Mouse (Mus musculus) fibroblast of lung, adult 2 months (primary cell): ENCODE results near the gene Cmc2.

Source experiments
- DNase-seq: peaks from one replicate; pipeline ENCODE4 v3.0.0-alpha.2; 2011; ENCODE audit warnings: low read depth

Cmc2 gene

DNA sequence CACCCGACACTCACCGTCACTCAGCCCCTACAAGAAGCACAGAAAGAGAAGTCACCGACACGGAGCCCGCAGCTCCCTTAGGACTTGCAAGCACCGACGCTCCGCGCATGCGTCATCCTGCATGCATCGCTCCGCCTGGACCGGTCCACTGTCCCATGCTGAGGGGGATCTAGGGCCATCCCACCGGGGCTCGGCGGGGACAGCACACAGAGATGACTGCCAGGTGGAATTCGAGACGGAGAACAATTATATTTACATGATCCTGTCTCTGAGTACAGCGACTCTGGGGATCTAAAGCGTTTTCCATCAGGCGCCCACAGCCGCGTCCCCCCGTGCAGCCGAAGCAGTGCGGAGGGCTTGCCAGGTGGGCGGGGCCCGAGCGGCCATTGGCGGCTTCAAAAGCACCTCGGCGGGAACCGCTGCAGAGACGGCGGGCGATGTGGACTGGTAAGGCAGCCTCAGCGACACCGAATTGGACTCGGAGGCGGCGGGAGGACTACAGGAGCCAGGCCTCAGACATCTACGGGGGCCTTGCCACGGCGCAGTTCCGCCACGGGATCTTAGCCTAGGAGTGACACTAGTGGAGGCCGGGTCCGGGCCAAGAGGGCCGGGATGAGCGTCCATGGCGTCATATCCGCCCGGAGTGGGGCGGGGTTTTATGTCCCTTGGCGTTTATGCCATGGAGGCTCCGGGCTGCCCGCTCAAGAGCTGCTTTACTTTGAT, at the start of gene Cmc2, which contains the start of gene Cenpn:
Gene Cmc2, minus strand, starts transcription at position 119 of the 723 bp plus-strand sequence.
Gene Cenpn, plus strand, starts transcription at position 394 of the 723 bp plus-strand sequence.
- DNase-seq: peak; percentile 78

DNA sequence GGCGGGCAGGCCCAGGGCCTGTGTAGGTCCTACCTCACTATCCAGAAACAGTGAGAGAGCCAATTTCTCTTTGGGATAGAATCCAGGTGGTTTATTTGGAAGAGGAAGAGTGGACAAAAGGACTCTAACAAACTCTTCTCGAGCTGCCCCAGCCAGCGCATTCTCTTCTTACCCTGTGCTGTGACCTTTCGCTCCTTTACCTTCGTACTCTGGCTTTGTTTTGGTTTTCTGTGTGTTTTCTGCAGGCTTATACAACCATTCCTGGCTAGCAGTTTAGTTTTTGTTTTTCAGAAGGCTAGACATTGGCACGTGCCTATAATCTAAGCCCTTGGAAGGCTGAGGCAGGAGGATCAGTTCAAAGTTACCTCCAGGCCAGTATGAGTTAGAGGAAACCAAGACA, 48.3 kb upstream of the Cmc2 start:
- DNase-seq: no peak

DNA sequence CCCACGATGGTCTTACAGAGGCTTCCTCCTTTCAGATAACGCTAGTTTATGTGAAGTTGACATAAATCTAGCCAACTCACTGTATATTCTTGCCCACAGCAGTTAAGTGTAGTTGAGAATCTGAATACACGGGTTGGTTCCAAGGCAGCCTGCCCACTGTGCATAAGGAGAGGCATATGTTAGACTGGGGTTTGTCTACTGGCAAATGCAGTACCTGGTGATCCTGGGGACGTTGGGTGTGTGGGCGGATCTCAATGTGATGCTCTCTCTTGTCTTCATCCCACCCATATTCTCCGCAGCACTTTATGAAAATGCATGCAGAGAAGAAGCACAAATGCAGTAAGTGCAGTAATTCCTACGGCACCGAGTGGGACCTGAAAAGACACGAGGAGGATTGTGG, 33.2 kb upstream of the Cmc2 start:
- DNase-seq: no peak

DNA sequence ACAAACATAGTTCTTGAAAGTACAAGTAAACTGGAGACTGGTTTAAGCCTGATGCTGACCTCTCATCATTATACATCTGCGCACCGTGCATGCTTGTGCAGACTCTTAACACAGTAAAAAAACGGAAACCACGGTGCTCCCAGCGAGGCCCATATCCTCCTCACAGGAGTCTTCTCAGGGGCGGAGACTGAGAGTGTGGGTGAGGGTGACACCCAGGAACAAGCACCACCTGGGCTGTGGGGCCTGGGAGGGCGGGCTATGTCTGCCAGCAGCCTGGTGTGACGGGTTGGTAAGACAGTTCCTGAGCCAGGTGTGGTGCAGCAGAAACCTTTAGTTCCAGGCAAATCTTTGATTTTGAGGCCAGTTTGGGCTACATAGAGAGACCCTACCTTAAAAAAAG, 31.2 kb upstream of the Cmc2 start:
- DNase-seq: no peak

DNA sequence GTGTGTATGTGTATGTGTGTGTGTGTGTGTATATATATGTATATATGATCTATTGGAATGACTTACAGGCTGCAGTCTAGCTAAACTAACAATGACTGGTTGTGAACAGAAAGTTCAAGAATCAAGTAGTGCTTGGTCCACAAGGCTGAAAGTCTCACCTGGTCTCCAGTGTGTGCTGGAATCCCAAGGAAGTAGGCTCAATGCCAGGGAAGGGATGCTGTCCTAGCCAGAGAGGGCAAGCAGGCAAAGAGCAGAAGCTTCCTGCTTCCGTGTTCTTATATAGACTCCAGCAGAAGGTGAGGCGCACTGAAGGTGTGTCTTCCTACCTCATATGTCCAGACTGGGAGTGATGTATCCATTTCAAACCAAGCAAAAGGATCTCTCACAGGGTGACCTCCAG, 30.5 kb upstream of the Cmc2 start:
- no peak for DNase-seq

DNA sequence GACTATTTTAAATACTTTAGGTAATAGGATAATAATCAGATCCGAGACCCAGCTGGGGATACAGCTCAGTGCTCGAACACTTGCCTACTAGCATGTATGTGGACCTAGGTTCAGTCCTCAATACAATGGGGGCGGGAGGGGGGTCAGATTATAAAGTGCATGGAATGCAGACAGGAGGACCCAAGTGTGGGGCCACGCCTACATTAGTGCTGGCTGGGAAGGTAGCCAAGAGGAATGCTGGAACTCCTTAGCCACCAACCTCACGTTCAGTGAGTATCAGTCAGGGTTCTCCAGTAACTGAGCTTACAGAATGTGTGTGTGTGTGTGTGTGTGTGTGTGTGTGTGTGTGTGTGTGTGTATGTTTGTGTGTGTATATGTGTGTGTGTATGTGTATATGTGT, 30.1 kb upstream of the Cmc2 start:
- DNase-seq: peak; percentile 10

DNA sequence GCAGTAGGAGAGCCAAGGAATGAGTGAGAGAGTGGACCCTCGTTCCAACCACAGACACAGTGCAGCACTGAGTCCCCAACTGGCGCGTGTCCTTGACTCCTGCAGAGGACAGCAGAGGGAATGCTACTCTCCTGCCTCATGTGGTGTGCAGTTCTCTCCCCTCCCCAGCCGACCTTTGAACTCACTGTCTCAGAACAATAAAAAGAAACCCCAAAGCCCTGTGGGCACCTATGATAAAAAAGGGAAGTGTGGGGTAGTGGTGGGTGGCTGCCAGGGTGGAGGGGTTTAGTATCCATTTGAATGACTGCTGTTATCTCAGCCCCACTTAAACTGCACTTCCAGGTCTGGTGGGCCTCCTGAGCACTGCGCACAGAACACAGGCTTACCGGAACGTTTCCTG, 26.3 kb upstream of the Cmc2 start:
- no peak for DNase-seq

DNA sequence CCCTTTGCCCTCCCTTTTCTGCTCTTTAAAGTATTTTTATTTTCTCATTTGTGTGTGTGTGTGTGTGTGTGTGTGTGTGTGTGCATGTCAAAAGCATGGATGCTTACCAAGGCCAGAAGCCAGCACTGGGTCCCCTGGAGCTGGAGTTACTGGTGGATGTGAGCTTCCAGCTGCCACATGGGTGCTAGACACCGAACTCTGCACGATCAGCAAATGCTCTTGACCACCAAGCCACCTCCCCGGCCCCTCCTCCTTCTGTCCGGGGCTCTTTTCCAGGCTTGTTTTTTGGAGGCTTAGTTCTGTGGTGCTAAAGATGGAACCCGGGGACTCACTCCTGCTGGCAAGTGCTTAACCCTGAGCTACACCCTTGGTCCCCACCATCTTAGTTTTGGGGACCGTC, 25.6 kb upstream of the Cmc2 start:
- no peak for DNase-seq

DNA sequence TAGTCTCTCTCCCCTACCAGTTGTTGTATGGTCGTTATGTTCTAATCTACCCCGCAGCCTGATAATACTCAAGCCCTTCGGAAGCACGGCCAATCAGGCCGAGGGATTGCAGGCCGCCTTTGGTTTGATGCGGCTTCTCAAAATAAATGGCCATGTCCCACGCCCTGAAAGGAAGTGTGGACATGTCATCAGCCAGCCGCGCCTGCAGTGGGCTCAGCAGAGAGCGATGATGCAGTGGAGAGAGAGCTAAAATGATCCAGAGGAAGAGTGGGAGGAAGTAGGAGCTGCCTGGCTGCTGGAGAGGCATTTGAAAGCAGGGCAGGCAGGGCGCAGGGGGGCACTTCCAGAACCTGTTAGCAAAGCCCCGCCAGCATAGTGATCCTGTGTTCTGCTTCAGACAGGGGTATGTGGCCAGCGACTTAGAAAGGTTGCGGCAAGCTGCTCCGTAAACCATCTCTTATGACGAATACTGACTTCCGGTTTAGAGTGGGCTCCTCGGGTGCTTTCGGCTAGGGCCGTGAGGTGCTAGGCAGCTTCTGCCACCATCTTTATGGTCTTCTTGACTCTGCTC, 25.1 kb upstream of the Cmc2 start:
- DNase-seq: no peak

DNA sequence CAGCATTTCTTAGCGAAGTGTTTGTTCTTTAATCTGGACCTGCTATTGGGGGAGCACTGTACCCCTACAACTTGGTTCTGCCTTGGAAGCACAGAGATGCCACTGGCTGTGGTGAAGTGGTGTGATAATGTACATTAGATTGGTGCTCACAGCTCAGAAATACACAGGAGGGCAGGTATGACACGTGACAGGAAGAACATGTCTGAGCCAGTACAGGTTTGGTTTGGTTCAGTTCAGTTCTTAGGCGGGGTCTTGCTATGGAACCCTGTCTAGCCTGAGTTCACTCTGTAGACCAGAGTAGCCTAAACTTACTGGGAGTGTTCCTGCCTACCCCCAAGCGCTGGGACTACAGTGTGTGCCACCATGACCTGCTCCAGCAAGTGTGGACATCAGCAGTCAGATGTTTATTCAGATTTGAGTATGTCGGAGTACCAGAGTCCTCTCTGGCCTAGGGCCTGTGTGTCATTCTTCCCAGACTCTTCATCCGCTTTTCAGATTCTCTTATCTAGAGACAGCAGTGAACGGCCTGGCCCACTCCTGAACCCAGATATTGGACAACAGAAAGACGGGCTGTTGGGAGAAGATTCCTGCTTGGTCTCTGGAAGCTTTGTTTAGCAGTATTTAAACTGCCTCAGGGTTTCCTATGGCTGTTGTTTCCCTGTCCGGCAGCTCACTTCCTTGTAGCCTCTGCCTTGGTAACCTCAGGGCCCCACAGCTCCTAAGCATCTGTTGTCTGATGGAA, 24.1 kb upstream of the Cmc2 start:
- no peak for DNase-seq

DNA sequence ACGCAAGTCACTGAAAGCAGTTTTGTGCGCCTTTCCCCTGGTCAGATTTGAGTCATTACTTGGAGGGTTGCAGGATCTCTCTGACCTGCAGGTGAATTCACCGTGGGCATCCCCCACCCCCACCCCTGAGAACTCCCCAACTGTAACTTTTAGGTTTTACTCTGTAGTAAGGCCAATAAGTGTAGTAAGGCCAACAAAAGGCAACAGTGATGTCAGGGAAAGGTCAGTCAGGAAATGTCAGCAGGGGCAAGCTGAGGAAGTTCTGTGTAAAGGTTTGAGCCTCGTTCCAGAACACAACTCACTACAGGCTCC, 23.1 kb upstream of the Cmc2 start:
- DNase-seq: peak; percentile 12

DNA sequence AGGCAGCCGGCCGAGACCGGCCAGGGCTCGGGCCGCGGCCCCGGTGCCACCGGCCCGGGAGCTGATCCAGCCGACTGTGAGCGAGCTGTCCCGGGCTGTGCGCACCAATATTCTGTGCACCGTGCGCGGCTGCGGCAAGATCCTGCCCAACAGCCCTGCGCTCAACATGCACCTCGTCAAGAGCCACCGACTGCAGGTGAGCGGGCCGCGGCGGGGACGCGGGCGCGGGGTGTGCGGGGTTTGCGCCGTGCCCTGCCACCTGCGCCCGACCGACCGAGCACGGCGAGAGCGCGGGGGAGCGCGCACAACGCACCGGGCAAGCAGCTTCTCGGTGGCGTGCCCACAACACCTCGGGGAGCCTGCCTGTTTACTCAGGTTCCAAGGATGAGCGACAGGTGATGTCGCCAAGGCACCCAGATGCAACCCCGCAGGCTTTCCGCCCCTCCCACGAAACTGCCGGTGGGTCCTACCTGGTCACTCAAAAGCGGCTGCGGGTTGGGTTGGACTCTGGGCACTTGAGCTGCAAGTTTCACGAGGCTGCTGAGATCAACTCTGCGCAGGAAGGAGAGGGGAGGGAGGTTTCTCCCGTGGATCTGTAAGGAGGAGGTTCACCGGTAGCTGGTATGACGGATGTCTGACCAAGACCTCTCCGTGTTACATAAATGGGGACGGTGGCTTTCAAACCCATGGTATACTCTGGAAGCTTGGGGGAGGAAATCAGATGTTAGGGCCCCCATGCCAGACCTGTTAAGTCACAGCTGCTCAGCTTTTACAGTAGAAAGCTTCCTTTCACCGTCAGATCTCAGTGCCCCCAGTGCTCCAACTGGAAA, 22.5 kb upstream of the Cmc2 start:
- DNase-seq: no peak

DNA sequence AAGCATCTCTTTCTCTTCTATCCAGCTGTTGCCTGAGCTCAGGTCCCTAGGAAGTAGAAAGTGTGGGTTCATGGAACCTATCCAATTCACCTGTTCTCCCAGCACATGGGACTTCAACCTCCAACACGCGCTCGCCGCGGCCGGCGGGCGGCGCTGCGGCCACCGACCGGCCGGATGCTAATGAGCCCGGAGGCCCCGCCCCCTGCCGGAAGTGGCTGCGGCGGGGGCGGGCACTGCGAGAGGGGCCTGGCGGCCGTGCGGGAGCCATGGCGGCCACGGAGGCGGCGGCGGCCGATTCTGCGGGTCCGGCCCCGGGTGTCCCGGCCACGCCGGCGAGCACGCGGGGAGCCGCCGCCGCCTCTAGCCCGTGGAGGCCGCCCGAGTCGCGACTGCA, 21.9 kb upstream of the Cmc2 start, which contains the start of gene Atmin:
Gene Atmin, plus strand, starts transcription at position 233 of the 394 bp plus-strand sequence.
- peak; percentile 53 for DNase-seq

DNA sequence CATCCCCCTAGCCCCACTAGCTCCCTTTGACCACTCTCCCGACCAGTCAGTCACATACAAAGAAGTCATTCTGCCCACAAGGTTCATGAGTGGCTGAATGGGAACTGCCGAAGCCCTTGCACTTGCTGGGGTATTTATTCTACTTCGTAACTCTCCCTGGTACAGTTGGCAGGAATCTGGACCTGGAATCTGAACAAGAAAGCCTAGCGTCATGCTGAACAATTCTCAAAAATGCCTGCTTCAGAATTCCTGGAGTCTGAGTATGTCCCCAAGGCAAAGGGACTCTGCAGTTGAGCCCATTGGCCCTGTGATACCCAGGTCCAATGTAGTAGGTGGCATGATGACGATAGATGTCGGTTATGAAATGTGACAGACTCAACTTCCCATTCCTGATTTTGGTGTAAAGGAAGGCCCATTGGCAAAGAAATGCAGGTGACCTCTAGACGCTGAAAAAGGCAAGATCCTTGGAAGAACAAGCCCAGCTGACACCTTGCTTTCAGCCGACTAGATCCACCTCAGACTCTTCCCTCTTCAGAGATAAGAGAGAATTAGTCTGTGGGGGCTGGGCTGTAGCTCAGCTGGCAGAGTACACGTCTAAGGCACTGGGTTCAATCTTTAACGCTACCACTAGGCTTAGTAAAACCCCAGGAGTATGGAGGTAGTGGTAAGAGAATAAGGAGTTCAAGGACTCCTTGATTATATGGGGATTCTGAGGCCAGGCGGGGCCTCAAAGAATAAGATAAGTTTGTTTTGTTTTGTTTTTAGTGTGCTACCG, 21.2 kb upstream of the Cmc2 start:
- DNase-seq: no peak

DNA sequence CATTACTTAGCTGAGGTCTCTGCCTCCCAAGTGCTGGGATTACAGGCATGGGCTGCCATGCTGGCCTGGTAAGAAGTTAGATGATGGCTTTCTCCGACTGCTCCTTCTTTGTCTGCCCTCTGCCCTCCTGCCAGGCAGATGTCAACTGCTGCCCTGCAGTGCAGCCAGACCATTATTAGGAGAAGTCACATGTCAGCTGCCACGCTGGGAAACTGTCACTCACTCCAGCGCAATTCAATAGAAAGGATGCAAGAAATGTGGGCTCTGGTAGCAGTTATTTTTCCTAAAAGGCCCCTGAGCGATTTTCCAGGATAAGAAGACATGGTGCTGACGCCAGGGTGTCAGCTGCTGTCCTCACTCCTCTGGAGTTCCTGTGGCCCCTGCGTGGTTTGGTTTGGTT, 14.3 kb upstream of the Cmc2 start:
- DNase-seq: no peak

DNA sequence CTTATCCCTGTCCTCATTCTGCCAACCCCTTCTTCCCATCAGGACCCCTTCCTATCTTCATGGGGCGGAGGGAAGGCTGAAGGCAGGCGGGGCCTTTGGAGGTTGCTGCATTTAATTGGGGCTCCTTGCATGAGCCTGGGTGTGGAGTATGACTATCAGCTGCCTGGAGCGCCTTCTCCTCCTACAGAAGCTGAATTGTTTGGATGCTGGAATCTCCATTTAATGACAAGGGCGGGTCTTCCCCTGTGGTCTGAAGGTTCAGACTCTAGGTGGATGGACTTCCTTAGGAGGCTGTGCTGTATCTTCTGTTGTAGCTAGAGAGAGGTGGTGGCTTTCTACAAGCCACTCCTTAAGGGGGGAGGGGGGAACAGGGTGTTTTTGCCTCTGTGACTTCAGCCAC, 13.7 kb upstream of the Cmc2 start:
- no peak for DNase-seq

DNA sequence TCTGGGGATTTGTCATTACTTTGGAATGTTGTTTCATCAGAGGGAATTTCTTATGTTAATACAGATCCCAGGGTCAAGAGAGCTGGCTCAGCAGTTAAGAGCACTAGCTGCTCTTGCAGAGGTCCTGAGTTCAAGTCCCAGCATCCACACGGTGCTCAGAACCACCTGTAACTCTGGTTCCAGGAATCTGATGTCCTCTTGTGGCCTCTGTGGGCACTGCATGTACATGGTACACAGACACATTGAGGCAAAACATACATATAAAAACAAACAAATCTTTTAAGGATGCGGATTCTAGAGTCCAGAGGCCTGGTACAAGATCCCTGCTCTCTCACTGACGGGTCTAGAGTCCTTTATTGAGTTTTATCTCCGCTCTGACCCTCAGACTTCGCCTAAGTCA, 7.3 kb upstream of the Cmc2 start:
- DNase-seq: no peak

DNA sequence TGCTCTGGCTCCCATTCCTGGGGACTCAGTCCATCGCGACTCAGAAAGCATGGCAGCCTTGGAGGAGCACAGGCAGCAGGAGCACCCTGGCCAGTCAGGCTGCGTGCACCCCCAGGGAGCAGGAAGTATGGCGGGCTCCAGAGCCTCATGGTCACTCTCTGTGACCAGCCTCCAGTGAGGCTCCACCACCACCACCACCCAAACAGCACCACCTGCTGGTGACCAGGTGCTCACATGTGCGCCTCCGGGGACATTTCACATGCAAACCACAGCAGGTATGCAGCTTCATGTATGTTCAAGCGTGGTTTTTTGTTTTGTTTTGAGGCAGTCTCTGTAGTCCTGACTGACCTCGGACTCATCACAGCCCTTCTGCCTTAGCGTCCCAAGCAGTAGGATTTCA, 6.6 kb upstream of the Cmc2 start:
- DNase-seq: no peak

DNA sequence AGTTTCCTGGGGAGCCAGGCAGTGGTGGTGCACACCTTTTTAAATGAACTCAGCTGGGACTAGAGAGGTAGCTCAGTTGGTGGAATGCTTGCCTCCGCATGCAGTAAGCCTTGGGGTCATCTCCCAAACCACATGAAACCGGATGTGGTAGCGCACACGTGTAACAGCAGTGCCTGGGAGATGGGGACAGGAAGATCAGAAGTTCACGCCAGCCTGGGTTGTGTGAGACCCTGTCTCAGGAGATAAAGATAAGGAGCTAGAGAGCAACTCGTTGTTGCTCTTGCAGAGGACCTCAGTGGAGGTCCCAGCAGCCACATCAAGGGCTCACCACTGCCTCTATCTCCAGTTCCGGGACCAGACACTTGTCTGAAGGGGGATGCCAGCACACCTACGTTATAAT, 2.3 kb upstream of the Cmc2 start:
- DNase-seq: no peak

DNA sequence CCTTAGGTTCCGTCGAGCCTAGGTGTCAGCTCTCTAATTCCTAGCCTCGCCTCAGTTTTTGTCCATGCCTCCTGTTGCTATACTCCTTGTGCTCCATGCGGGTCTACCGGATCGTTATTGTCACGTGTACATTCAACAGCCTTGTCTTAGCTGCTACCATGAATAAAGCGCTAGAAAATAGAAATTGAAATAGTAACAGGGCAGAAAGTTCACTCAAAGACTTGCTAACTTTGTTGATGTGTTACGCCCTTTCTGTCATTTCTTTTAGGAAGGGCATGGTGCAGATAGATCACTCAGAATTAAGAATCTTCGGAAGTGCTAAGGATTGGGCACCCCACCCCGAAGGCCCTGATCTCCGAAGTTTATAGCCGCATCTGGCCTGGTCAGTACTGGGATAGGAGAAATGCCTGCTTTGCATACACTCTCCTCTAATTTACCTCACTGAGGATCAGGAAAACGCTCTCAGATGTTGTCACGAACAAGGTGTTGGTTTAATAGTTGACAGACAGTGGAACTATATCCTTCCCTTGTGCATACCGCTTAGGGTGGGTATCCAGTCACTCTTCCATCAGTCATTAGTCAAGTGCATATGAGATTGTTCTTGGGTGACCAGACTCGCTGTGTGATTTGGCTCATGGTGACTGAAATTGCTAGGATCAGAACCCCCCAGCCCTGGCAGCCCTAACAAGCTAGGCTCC, 954 bp upstream of the Cmc2 start:
- no peak for DNase-seq

DNA sequence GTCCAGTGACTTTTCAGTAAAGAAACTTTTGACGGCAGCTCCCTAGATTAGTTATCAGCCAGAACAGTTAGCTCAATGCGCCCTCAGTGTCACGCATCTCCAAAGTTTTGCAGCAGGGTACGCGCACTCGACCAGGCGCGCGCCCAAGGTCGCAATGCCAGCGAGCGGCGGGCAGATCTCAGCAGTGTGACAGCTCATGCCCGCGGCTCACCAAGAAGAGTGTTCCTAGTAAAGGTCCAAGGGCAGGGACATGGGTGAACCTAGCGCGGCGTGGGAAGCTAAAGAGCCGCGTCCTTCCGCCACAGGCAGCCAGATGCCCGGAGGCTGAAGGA, 284 bp downstream of the Cmc2 start:
- no peak for DNase-seq
